Mouse (Mus musculus) kidney, postnatal 0 days (tissue): ENCODE results near the gene Lpar3. TPM values are rescaled to one million over a fixed set of nuclear protein-coding genes. Genes with fewer than 3 reads are reported as not detected.

Source experiments
- ATAC-seq: fragments of 200-750 bp; cut with Nextera tagmentation; replicated peaks from 2 replicates; pipeline ENCODE4 v1.8.0; 2017; ENCODE audit warnings: low read depth, moderate number of reproducible peaks, moderate TSS enrichment, moderate library complexity; ENCODE audit not compliant: low FRiP score
- DNase-seq: peaks from one replicate; pipeline ENCODE4 v3.0.0-alpha.2; 2016; ENCODE audit warnings: low spot score
- H3K27ac ChIP-seq: fragments of 300-500 bp; sonication (generic); 2 replicates; pipeline ENCODE4 v1.5.1; 2014; ENCODE audit warnings: mild to moderate bottlenecking
- H3K27me3 ChIP-seq: fragments of 300-500 bp; sonication (generic); 2 replicates; pipeline ENCODE4 v1.6.1; 2014; ENCODE audit warnings: low read length, mixed read lengths; ENCODE audit not compliant: insufficient read depth
- H3K36me3 ChIP-seq: fragments of 300-500 bp; sonication (generic); 2 replicates; pipeline ENCODE4 v1.6.1; 2014; ENCODE audit warnings: low read length, mixed read lengths; ENCODE audit not compliant: insufficient read depth
- H3K4me1 ChIP-seq: fragments of 300-500 bp; sonication (generic); replicated peaks from 2 replicates; pipeline ENCODE4 v1.6.1; 2014; ENCODE audit warnings: antibody characterized with exemption, low read length, mixed read lengths; ENCODE audit not compliant: insufficient read depth
- H3K4me2 ChIP-seq: fragments of 300-500 bp; sonication (generic); 2 replicates; pipeline ENCODE4 v1.6.1; 2014; ENCODE audit warnings: mild to moderate bottlenecking, low read length, moderate library complexity, mixed read lengths
- H3K4me3 ChIP-seq: fragments of 300-500 bp; sonication (generic); replicated peaks from 2 replicates; pipeline ENCODE4 v1.5.1; 2014; ENCODE audit warnings: low read depth, low read length
- H3K9ac ChIP-seq: fragments of 300-500 bp; sonication (generic); 2 replicates; pipeline ENCODE4 v1.6.1; 2014; ENCODE audit warnings: low read depth, low read length
- H3K9me3 ChIP-seq: fragments of 300-500 bp; sonication (generic); replicated peaks from 2 replicates; pipeline ENCODE4 v1.6.1; 2016; ENCODE audit warnings: low read length, inconsistent platforms, mixed read lengths
- CTCF ChIP-seq: IDR thresholded peaks from 2 replicates; pipeline ENCODE4 v1.5.1; 2016; ENCODE audit warnings: antibody characterized with exemption, low read depth, mild to moderate bottlenecking, moderate library complexity
- WGBS: fragments of 180-500 bp; shearing (Covaris S2); extraction: QIAGEN DNeasy Blood & Tissue Kit; methylation state at CpG from one replicate; pipeline ENCODE4 v1.1.7; 2014; 5-methylcytosine and 5-hydroxymethylcytosine counted together
- polyA plus RNA-seq: library from polyadenylated mRNA; unstranded; fragments of >200 nt; fragmentation: Nextera tagmentation; extraction: Ambion mirVana; gene quantifications from 2 replicates; pipeline ENCODE4 v1.2.1, GENCODE M21; 2015

Gene Lpar3
- polyA plus RNA-seq, 1 experiment from 2014 or later: 2.6 TPM

DNA sequence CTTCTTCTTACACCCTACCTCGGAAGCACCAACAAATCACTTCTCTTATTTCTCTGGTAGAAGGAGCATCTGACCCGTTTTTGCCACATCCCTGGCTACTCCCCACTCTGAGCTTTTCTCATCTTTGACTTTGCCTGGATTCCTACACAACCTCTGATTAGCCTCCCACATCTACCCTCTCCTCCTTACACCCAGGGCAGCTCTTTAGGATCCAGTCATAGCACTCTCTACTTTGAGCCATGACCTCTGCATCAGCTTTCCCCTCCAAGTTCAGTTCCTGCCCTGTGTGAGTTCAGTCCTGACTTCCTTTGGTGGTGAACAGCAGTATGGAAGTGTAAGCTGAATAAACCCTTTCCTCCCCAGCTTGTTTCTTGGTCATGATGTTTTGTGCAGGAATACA, 87.1 kb downstream of the Lpar3 start:
- Histone ChIP-seq H3K4me2 (no peak overlapping the region), H3K4me1 (no peaks in the 10 kb centered on the region), H3K4me3 (no peak overlapping the region), H3K9ac (no peak overlapping the region), H3K36me3 (no peaks in the 10 kb centered on the region), H3K9me3 (no peaks in the 10 kb centered on the region), H3K27ac (no peak overlapping the region), H3K27me3 (no peaks in the 10 kb centered on the region)
- 55% methylated on average over 2 of the region's 2 CpGs for WGBS
- TF ChIP-seq CTCF: no peak
- DNase-seq: no peak
- ATAC-seq: no peak

DNA sequence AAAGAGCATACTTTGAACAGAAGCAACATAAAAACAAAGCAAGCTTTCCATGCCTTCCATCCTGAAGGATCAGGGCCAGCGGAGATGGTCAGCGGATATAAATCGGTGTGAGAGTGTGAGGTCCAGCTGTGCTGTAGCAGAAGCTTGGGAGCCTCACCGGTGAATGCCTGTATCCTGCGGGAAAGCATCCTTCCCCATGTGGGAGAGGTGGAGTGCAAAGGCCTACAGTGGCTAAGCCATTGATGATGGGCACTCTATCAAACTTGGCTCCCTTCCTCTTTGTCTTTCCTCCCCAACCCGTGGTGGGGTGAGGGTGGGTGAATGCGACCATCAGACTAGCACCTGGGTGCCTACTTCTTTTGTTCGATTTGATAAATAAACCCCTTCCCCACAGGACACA, 88.8 kb downstream of the Lpar3 start:
- ATAC-seq: no peak
- Histone ChIP-seq H3K4me2 (no peak overlapping the region), H3K4me1 (no peaks in the 10 kb centered on the region), H3K9me3 (no peaks in the 10 kb centered on the region), H3K4me3 (no peak overlapping the region), H3K36me3 (no peaks in the 10 kb centered on the region), H3K27ac (no peak overlapping the region), H3K27me3 (no peaks in the 10 kb centered on the region), H3K9ac (no peak overlapping the region)
- TF ChIP-seq CTCF: no peak
- 66% methylated on average over 8 of the region's 8 CpGs for WGBS
- no peak for DNase-seq

DNA sequence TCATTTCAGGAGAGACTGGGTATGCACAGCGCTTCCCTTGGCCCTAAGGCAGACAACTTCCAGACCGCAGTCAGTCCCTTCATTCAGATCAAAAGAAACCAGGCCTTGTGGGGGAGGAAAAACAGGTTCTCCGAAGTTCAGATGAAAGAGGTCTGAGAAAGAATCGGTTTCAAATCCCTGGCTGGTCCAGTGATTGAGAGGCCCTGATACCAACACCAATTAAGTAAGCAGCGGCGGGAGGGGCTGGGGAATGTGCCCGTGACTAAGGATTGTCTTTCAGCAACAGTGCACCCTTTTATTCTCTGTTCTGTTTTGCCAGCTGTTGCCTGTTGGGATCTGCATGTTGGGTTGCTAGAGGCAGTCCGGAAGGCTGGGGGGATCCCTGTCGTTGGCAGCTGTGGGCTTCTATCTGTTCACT, 90.4 kb downstream of the Lpar3 start:
- no peaks in the 10 kb centered on the region for H3K4me1 ChIP-seq
- no peaks in the 10 kb centered on the region for H3K36me3 ChIP-seq
- H3K4me3 ChIP-seq: no peak overlapping the region
- no peaks in the 10 kb centered on the region for H3K27me3 ChIP-seq
- no peak for TF ChIP-seq CTCF
- no peak overlapping the region for H3K4me2 ChIP-seq
- DNase-seq (peak; percentile 83), ATAC-seq (peak; percentile 65; the same call in 1 of the 2 replicates)
- no peak overlapping the region for H3K27ac ChIP-seq
- H3K9ac ChIP-seq: no peak overlapping the region
- 15% methylated on average over 9 of the region's 9 CpGs for WGBS
- no peaks in the 10 kb centered on the region for H3K9me3 ChIP-seq

- DNase-seq (no peak), ATAC-seq (no peak)
- H3K9me3 ChIP-seq: no peaks in the 10 kb centered on the region
- no peak overlapping the region for H3K4me2 ChIP-seq
- H3K27me3 ChIP-seq: no peaks in the 10 kb centered on the region
- H3K4me3 ChIP-seq: no peak overlapping the region
- H3K4me1 ChIP-seq: no peaks in the 10 kb centered on the region
- no peak for TF ChIP-seq CTCF
- H3K9ac ChIP-seq: no peak overlapping the region
- 81% methylated on average over 8 of the region's 8 CpGs for WGBS
- H3K36me3 ChIP-seq: no peaks in the 10 kb centered on the region
- no peak overlapping the region for H3K27ac ChIP-seq
These were observed 94.7 kb downstream of the Lpar3 start for GRCm38 (mm10) chr3:146315414-146315813.

- 55% methylated on average over 8 of the region's 8 CpGs for WGBS
- Histone ChIP-seq H3K27me3 (no peaks in the 10 kb centered on the region), H3K27ac (no peak overlapping the region), H3K4me1 (no peaks in the 10 kb centered on the region), H3K4me2 (no peak overlapping the region), H3K9ac (no peak overlapping the region), H3K9me3 (no peaks in the 10 kb centered on the region), H3K36me3 (no peaks in the 10 kb centered on the region), H3K4me3 (no peak overlapping the region)
- ATAC-seq: no peak
- no peak for DNase-seq
- no peak for TF ChIP-seq CTCF
These were observed 95.5 kb downstream of the Lpar3 start for GRCm38 (mm10) chr3:146316293-146316692.

GRCm38 (mm10) chr3:146317366-146317765, 96.6 kb downstream of the Lpar3 start:
- Histone ChIP-seq H3K36me3 (no peaks in the 10 kb centered on the region), H3K4me2 (no peak overlapping the region), H3K27ac (no peak overlapping the region), H3K27me3 (no peaks in the 10 kb centered on the region), H3K4me1 (no peaks in the 10 kb centered on the region), H3K4me3 (no peak overlapping the region), H3K9ac (no peak overlapping the region), H3K9me3 (no peaks in the 10 kb centered on the region)
- ATAC-seq: no peak
- 92% methylated on average over 7 of the region's 7 CpGs for WGBS
- DNase-seq: no peak
- no peak for TF ChIP-seq CTCF

GRCm38 (mm10) chr3:146317911-146318310, 97.1 kb downstream of the Lpar3 start:
- no peaks in the 10 kb centered on the region for H3K4me1 ChIP-seq
- DNase-seq (no peak), ATAC-seq (no peak)
- H3K4me2 ChIP-seq: no peak overlapping the region
- no peak overlapping the region for H3K9ac ChIP-seq
- TF ChIP-seq CTCF: no peak
- no peaks in the 10 kb centered on the region for H3K36me3 ChIP-seq
- H3K27ac ChIP-seq: no peak overlapping the region
- no peaks in the 10 kb centered on the region for H3K9me3 ChIP-seq
- WGBS: 90% methylated on average over 12 of the region's 12 CpGs
- H3K27me3 ChIP-seq: no peaks in the 10 kb centered on the region
- no peak overlapping the region for H3K4me3 ChIP-seq
